Mouse (Mus musculus): ENCODE data around the gene Pate3. TPM values are rescaled to one million over a fixed set of nuclear protein-coding genes. Genes with fewer than 3 reads are reported as not detected.
"Not testable (repeated sequence)": the region's sequence is repeated elsewhere in the genome, so short reads cannot be mapped to it uniquely, and the experiment has no call there.

Gene Pate3
- not detected in 2 replicates for polyA plus RNA-seq (2016; fragmentation: Nextera tagmentation; extraction: Ambion mirVana)

GRCm38 (mm10) chr9:35648102-35648501 lies at the start of gene Pate3:
Gene Pate3 (minus strand): TSS chr9:35648202.
- H3K4me1 ChIP-seq, result no peaks in the 10 kb centered on the region
- no peaks in the 10 kb centered on the region for H3K27me3 ChIP-seq
- 93% methylated on average over 1 of the region's 1 CpGs for WGBS
- H3K4me3 ChIP-seq, result no peak within 1 kb of the TSS
- H3K9ac ChIP-seq, result no peak within 1 kb of the TSS
- peaks cover 8% of the 10 kb centered on the region; the same call in 1 of the 2 replicates for H3K9me3 ChIP-seq (replicated peaks)
- no peak within 1 kb of the TSS for H3K27ac ChIP-seq
- no peak within 1 kb of the TSS for H3K4me2 ChIP-seq (replicated peaks)
- no peak for ATAC-seq (ENCODE audit: low FRiP score)
- H3K36me3 ChIP-seq, result no peaks in the 10 kb centered on the region

GRCm38 (mm10) chr9:35691924-35692323 lies 43.9 kb upstream of the Pate3 start:
- Histone ChIP-seq H3K36me3 (no peaks in the 10 kb centered on the region), H3K4me1 (no peaks in the 10 kb centered on the region), H3K27me3 (no peaks in the 10 kb centered on the region), H3K4me2 (replicated peaks) (no peak overlapping the region), H3K4me3 (no peak overlapping the region), H3K9ac (no peak overlapping the region), H3K27ac (no peak overlapping the region), H3K9me3 (replicated peaks) (peaks cover 8% of the 10 kb centered on the region)
- ATAC-seq (ENCODE audit: low FRiP score), result no peak

- Histone ChIP-seq H3K4me3 (no peak within 1 kb of the TSS), H3K4me2 (replicated peaks) (no peak within 1 kb of the TSS), H3K27me3 (no peaks in the 10 kb centered on the region), H3K9ac (no peak within 1 kb of the TSS), H3K36me3 (no peaks in the 10 kb centered on the region), H3K4me1 (no peaks in the 10 kb centered on the region), H3K27ac (no peak within 1 kb of the TSS), H3K9me3 (replicated peaks) (no peaks in the 10 kb centered on the region)
- WGBS, result 59% methylated on average over 1 of the region's 1 CpGs
- ATAC-seq (ENCODE audit: low FRiP score), result no peak
These were observed 39.0 kb upstream of the Pate3 start, which contains the start of gene Pate1 for GRCm38 (mm10) chr9:35687013-35687412. Gene Pate1 (minus strand): TSS chr9:35687390.

DNA sequence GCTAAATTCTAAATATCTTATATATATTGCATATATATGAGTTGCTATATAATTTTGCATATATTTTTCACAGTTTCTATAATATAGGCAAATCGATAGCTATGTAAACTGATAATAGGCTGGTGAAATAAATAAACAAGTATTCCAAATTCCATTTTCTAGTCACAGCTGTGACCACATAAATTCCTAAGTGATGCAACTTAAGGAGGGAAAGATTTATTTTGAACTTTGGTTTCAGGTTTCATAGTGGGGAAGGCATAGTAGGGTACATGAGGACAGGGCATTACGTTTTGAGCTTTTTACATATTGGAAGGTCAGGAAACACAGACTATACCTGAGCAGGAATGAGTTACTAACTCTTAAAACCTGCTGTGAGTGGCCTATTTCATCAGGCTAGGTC lies 25.6 kb upstream of the Pate3 start:
- Histone ChIP-seq H3K4me1 (no peaks in the 10 kb centered on the region), H3K27me3 (no peaks in the 10 kb centered on the region), H3K9ac (no peak overlapping the region), H3K4me2 (replicated peaks) (no peak overlapping the region), H3K36me3 (no peaks in the 10 kb centered on the region), H3K4me3 (no peak overlapping the region), H3K27ac (no peak overlapping the region), H3K9me3 (replicated peaks) (0 out of 2 replicates have a peak, but pooled peaks cover 3% of the 10 kb centered on the region)
- 82% methylated on average over 2 of the region's 2 CpGs for WGBS
- no peak for ATAC-seq (ENCODE audit: low FRiP score)

DNA sequence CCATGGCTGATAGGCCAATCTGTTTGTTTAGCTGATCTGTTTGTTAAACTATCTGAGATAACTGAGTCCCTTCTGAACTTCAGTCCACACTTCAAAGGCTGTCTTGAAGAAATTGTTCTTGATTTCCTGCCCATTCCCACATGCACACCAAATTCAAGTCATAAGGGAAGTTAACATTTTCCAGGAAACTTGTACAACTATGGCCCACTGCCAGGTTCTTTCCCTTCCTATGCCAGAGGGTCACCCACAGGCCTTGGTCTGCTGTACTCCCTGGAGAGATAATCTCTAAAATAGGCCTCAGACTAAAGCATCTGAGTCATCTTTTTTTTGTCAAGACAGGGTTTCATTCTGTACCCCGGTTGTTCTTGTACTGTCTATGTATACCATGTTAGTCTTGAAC lies 15.0 kb downstream of the Pate3 start:
- Histone ChIP-seq H3K27ac (no peak overlapping the region), H3K27me3 (no peaks in the 10 kb centered on the region), H3K36me3 (no peaks in the 10 kb centered on the region), H3K4me3 (no peak overlapping the region), H3K9me3 (replicated peaks) (no peaks in the 10 kb centered on the region), H3K4me1 (no peaks in the 10 kb centered on the region), H3K4me2 (replicated peaks) (no peak overlapping the region), H3K9ac (no peak overlapping the region)
- ATAC-seq (ENCODE audit: low FRiP score), result no peak
- 88% methylated on average over 1 of the region's 1 CpGs for WGBS

GRCm38 (mm10) chr9:35616784-35617183 lies 31.2 kb downstream of the Pate3 start:
- not testable (repeated sequence) for H3K4me1 ChIP-seq

GRCm38 (mm10) chr9:35614005-35614404 lies 34.0 kb downstream of the Pate3 start:
- no peak for ATAC-seq (ENCODE audit: low FRiP score)
- no peak overlapping the region for H3K4me3 ChIP-seq
- no peaks in the 10 kb centered on the region for H3K4me1 ChIP-seq
- no peak overlapping the region for H3K9ac ChIP-seq
- no peak overlapping the region for H3K4me2 ChIP-seq (replicated peaks)
- H3K27me3 ChIP-seq, result no peaks in the 10 kb centered on the region
- no peaks in the 10 kb centered on the region for H3K36me3 ChIP-seq
- no peaks in the 10 kb centered on the region for H3K9me3 ChIP-seq (replicated peaks)
- no peak overlapping the region for H3K27ac ChIP-seq
- WGBS, result 22% methylated on average over 2 of the region's 2 CpGs

More at GRCm38 (mm10) chr9:35616784-35617183, 31.2 kb downstream of the Pate3 start:
- 71% methylated on average over 2 of the region's 2 CpGs for WGBS
- ATAC-seq (ENCODE audit: low FRiP score); H3K36me3 ChIP-seq; H3K9me3 ChIP-seq (replicated peaks); H3K4me2 ChIP-seq (replicated peaks); H3K4me3 ChIP-seq; H3K9ac ChIP-seq; H3K27me3 ChIP-seq; H3K27ac ChIP-seq: not testable (repeated sequence)

GRCm38 (mm10) chr9:35611841-35612240 lies 36.2 kb downstream of the Pate3 start, which contains the start of gene Pate4:
Gene Pate4 (minus strand): TSS chr9:35611941.
- WGBS, result 83% methylated on average over 1 of the region's 1 CpGs
- no peak for ATAC-seq (ENCODE audit: low FRiP score)
- H3K36me3 ChIP-seq, result no peaks in the 10 kb centered on the region
- H3K9ac ChIP-seq, result no peak within 1 kb of the TSS
- H3K27me3 ChIP-seq, result no peaks in the 10 kb centered on the region
- no peak within 1 kb of the TSS for H3K27ac ChIP-seq
- no peaks in the 10 kb centered on the region for H3K4me1 ChIP-seq
- H3K4me3 ChIP-seq, result no peak within 1 kb of the TSS
- H3K9me3 ChIP-seq (replicated peaks), result no peaks in the 10 kb centered on the region
- H3K4me2 ChIP-seq (replicated peaks), result no peak within 1 kb of the TSS

GRCm38 (mm10) chr9:35607647-35608405 lies 40.2 kb downstream of the Pate3 start:
- no peaks in the 10 kb centered on the region for H3K9me3 ChIP-seq (replicated peaks)
- H3K27me3 ChIP-seq, result no peaks in the 10 kb centered on the region
- H3K36me3 ChIP-seq, result no peaks in the 10 kb centered on the region
- H3K27ac ChIP-seq, result no peak overlapping the region
- no peak for ATAC-seq (ENCODE audit: low FRiP score)
- no peaks in the 10 kb centered on the region for H3K4me1 ChIP-seq
- no peak overlapping the region for H3K9ac ChIP-seq
- H3K4me3 ChIP-seq, result no peak overlapping the region
- no peak overlapping the region for H3K4me2 ChIP-seq (replicated peaks)
- 70% methylated on average over 8 of the region's 8 CpGs for WGBS

Other genes starting within 250 kb of the Pate3 start
- 15.8 and 21.5 TPM in 2 replicates for gene Cdon, start 227.1 kb downstream of the Pate3 start, polyA plus RNA-seq (2016; fragmentation: Nextera tagmentation; extraction: Ambion mirVana)
- not detected in 2 replicates for gene Gm1113, start 129.9 kb downstream of the Pate3 start, polyA plus RNA-seq (2016; fragmentation: Nextera tagmentation; extraction: Ambion mirVana)
- 11.5 and 12.6 TPM in 2 replicates for gene Ddx25, start 89.7 kb downstream of the Pate3 start, polyA plus RNA-seq (2016; fragmentation: Nextera tagmentation; extraction: Ambion mirVana)
- 16.3 and 16.7 TPM in 2 replicates for gene Pus3, start 89.6 kb downstream of the Pate3 start, polyA plus RNA-seq (2016; fragmentation: Nextera tagmentation; extraction: Ambion mirVana)
- gene Pate2, start 77.9 kb downstream of the Pate3 start, polyA plus RNA-seq (2016; fragmentation: Nextera tagmentation; extraction: Ambion mirVana), result 2.0 and 2.3 TPM in 2 replicates
- gene Hyls1, start 77.8 kb downstream of the Pate3 start, polyA plus RNA-seq (2016; fragmentation: Nextera tagmentation; extraction: Ambion mirVana), result 21.8 and 22.3 TPM in 2 replicates
- gene Pate4, start 36.3 kb downstream of the Pate3 start, polyA plus RNA-seq (2016; fragmentation: Nextera tagmentation; extraction: Ambion mirVana), result not detected in 2 replicates
- gene Pate1, start 39.2 kb upstream of the Pate3 start, polyA plus RNA-seq (2016; fragmentation: Nextera tagmentation; extraction: Ambion mirVana), result 0.18 TPM in 1 of 2 replicates, not detected in the other
- not detected in 2 replicates for gene Gm17677, start 92.8 kb upstream of the Pate3 start, polyA plus RNA-seq (2016; fragmentation: Nextera tagmentation; extraction: Ambion mirVana)
- not detected in 2 replicates for gene Gm17727, start 129.9 kb upstream of the Pate3 start, polyA plus RNA-seq (2016; fragmentation: Nextera tagmentation; extraction: Ambion mirVana)
- gene Gm27235, start 141.9 kb upstream of the Pate3 start, polyA plus RNA-seq (2016; fragmentation: Nextera tagmentation; extraction: Ambion mirVana), result not detected in 2 replicates
- gene D730048I06Rik, start 141.9 kb upstream of the Pate3 start, polyA plus RNA-seq (2016; fragmentation: Nextera tagmentation; extraction: Ambion mirVana), result not detected in 2 replicates
- gene 9230110F15Rik, start 195.9 kb upstream of the Pate3 start, polyA plus RNA-seq (2016; fragmentation: Nextera tagmentation; extraction: Ambion mirVana), result not detected in 2 replicates